Mouse (Mus musculus): ENCODE data around the gene Tceanc. TPM values are rescaled to one million over a fixed set of nuclear protein-coding genes. Genes with fewer than 3 reads are reported as not detected.

Gene Tceanc
- polyA plus RNA-seq (2015; fragmentation: Nextera tagmentation; extraction: Ambion mirVana), result 5.1 and 5.9 TPM in 2 replicates

- Histone ChIP-seq H3K4me1 (no peaks in the 10 kb centered on the region), H3K9ac (no peak within 1 kb of the TSS), H3K4me2 (no peak within 1 kb of the TSS), H3K4me3 (no peak within 1 kb of the TSS), H3K36me3 (replicated peaks) (no peaks in the 10 kb centered on the region), H3K9me3 (no peaks in the 10 kb centered on the region), H3K27me3 (replicated peaks) (no peaks in the 10 kb centered on the region; the same call in 1 of the 2 replicates), H3K27ac (no peak within 1 kb of the TSS)
- WGBS, result 75% methylated on average over 16 of the region's 16 CpGs
- no peak for ATAC-seq (replicated peaks)
These were observed at the start of gene Tceanc for GRCm38 (mm10) chrX:166518345-166518744. Gene Tceanc (minus strand): TSS chrX:166518567.

- H3K9me3 ChIP-seq, result no peaks in the 10 kb centered on the region
- no peak overlapping the region for H3K4me2 ChIP-seq
- no peak overlapping the region for H3K9ac ChIP-seq
- H3K4me1 ChIP-seq, result no peaks in the 10 kb centered on the region
- H3K27ac ChIP-seq, result no peak overlapping the region
- H3K4me3 ChIP-seq, result no peak overlapping the region
- 86% methylated on average over 6 of the region's 6 CpGs for WGBS
- no peak for ATAC-seq (replicated peaks)
- no peaks in the 10 kb centered on the region for H3K36me3 ChIP-seq (replicated peaks)
- no peaks in the 10 kb centered on the region for H3K27me3 ChIP-seq (replicated peaks)
These were observed 47.6 kb upstream of the Tceanc start for GRCm38 (mm10) chrX:166565983-166566382.

- H3K27me3 ChIP-seq (replicated peaks), result no peaks in the 10 kb centered on the region
- 81% methylated on average over 5 of the region's 5 CpGs for WGBS
- no peaks in the 10 kb centered on the region for H3K36me3 ChIP-seq (replicated peaks)
- H3K4me1 ChIP-seq, result no peaks in the 10 kb centered on the region
- H3K4me3 ChIP-seq, result no peak overlapping the region
- no peak overlapping the region for H3K27ac ChIP-seq
- H3K9ac ChIP-seq, result no peak overlapping the region
- ATAC-seq (replicated peaks), result no peak
- no peak overlapping the region for H3K4me2 ChIP-seq
- no peaks in the 10 kb centered on the region for H3K9me3 ChIP-seq
These were observed 47.0 kb upstream of the Tceanc start for GRCm38 (mm10) chrX:166565401-166565800.

DNA sequence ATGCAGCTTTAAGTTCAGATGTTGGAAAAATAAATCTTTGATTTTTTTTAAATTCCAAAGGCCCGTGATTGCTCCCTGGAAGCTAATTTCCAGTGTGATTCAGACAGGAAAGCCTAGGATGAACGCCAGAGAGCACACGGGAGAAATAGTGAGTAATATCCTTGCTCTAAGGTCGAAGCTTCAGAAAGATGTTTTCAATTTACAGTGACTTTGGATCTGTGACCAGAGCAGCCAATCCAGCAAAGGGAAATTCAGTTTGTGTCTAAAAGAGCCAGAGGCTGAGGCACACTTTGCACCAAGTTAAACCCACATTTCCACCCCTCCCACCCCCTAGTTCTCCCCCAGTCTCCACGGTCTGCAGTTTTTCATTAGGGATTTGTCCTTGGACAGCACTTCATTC, 46.5 kb upstream of the Tceanc start:
- no peaks in the 10 kb centered on the region for H3K9me3 ChIP-seq
- H3K4me2 ChIP-seq, result no peak overlapping the region
- no peaks in the 10 kb centered on the region for H3K4me1 ChIP-seq
- ATAC-seq (replicated peaks), result no peak
- no peak overlapping the region for H3K9ac ChIP-seq
- no peaks in the 10 kb centered on the region for H3K36me3 ChIP-seq (replicated peaks)
- no peak overlapping the region for H3K4me3 ChIP-seq
- H3K27me3 ChIP-seq (replicated peaks), result no peaks in the 10 kb centered on the region
- 70% methylated on average over 5 of the region's 5 CpGs for WGBS
- no peak overlapping the region for H3K27ac ChIP-seq

- Histone ChIP-seq H3K27ac (no peak overlapping the region), H3K4me2 (no peak overlapping the region), H3K9me3 (no peaks in the 10 kb centered on the region), H3K27me3 (replicated peaks) (no peaks in the 10 kb centered on the region), H3K9ac (no peak overlapping the region), H3K4me1 (no peaks in the 10 kb centered on the region), H3K36me3 (replicated peaks) (no peaks in the 10 kb centered on the region), H3K4me3 (no peak overlapping the region)
- ATAC-seq (replicated peaks), result no peak
- WGBS, result 72% methylated on average over 3 of the region's 3 CpGs
These were observed 41.0 kb upstream of the Tceanc start for GRCm38 (mm10) chrX:166559333-166559732.

GRCm38 (mm10) chrX:166552355-166552754, 34.0 kb upstream of the Tceanc start:
- H3K9me3 ChIP-seq, result no peaks in the 10 kb centered on the region
- H3K4me2 ChIP-seq, result no peak overlapping the region
- no peak overlapping the region for H3K27ac ChIP-seq
- no peaks in the 10 kb centered on the region; the same call in 1 of the 2 replicates for H3K27me3 ChIP-seq (replicated peaks)
- no peaks in the 10 kb centered on the region for H3K4me1 ChIP-seq
- no peaks in the 10 kb centered on the region for H3K36me3 ChIP-seq (replicated peaks)
- no peak overlapping the region for H3K9ac ChIP-seq
- whole genome bisulfite sequencing, result 85% methylated on average over 7 of the region's 7 CpGs
- ATAC-seq (replicated peaks), result no peak
- H3K4me3 ChIP-seq, result no peak overlapping the region

- Histone ChIP-seq H3K4me1 (no peaks in the 10 kb centered on the region), H3K4me3 (no peak overlapping the region), H3K9me3 (no peaks in the 10 kb centered on the region), H3K9ac (no peak overlapping the region), H3K36me3 (replicated peaks) (no peaks in the 10 kb centered on the region), H3K4me2 (no peak overlapping the region), H3K27me3 (replicated peaks) (no peaks in the 10 kb centered on the region; the same call in 1 of the 2 replicates), H3K27ac (no peak overlapping the region)
- ATAC-seq (replicated peaks), result no peak
- WGBS, result 77% methylated on average over 2 of the region's 2 CpGs
These were observed 28.1 kb upstream of the Tceanc start for GRCm38 (mm10) chrX:166546495-166546894.

- no peak overlapping the region for H3K4me3 ChIP-seq
- no peak overlapping the region for H3K9ac ChIP-seq
- WGBS, result 75% methylated on average over 4 of the region's 4 CpGs
- 0 out of 2 replicates have a peak, but pooled peaks cover 3% of the 10 kb centered on the region for H3K27me3 ChIP-seq (replicated peaks)
- no peaks in the 10 kb centered on the region for H3K36me3 ChIP-seq (replicated peaks)
- H3K9me3 ChIP-seq, result no peaks in the 10 kb centered on the region
- no peak overlapping the region for H3K27ac ChIP-seq
- H3K4me1 ChIP-seq, result no peaks in the 10 kb centered on the region
- H3K4me2 ChIP-seq, result no peak overlapping the region
- no peak for ATAC-seq (replicated peaks)
These were observed 16.8 kb upstream of the Tceanc start for GRCm38 (mm10) chrX:166535138-166535537.

DNA sequence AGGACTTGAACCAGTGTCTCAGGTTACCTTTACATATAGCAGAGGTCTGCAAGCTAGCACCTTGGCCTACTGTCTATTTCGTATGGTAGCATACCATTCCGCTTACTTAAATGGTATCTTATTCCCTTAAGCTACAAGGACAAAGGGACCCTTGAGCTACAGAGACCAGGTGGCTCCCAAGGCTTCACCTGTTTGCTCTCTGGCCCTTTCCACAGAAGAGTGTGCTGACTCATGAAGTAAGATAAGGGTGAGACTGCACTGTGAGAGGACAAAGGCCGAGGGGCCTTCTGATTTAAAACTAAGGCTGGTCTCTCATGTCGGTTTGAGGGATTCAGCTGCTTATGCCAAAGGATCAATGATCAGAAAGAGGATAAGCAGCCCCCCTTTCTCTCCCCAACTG, 15.1 kb upstream of the Tceanc start:
- 77% methylated on average over 4 of the region's 4 CpGs for WGBS
- Histone ChIP-seq H3K27ac (no peak overlapping the region), H3K4me1 (no peaks in the 10 kb centered on the region), H3K27me3 (replicated peaks) (0 out of 2 replicates have a peak, but pooled peaks cover 3% of the 10 kb centered on the region), H3K36me3 (replicated peaks) (no peaks in the 10 kb centered on the region), H3K9me3 (no peaks in the 10 kb centered on the region), H3K4me3 (no peak overlapping the region), H3K9ac (no peak overlapping the region), H3K4me2 (no peak overlapping the region)
- ATAC-seq (replicated peaks), result no peak

GRCm38 (mm10) chrX:166531671-166532070, 13.3 kb upstream of the Tceanc start:
- 32% methylated on average over 6 of the region's 6 CpGs for WGBS
- H3K27me3 ChIP-seq (replicated peaks), result no peaks in the 10 kb centered on the region; the same call in 1 of the 2 replicates
- no peak overlapping the region for H3K27ac ChIP-seq
- H3K9ac ChIP-seq, result no peak overlapping the region
- no peak for ATAC-seq (replicated peaks)
- no peaks in the 10 kb centered on the region for H3K36me3 ChIP-seq (replicated peaks)
- no peaks in the 10 kb centered on the region for H3K4me1 ChIP-seq
- no peak overlapping the region for H3K4me3 ChIP-seq
- no peaks in the 10 kb centered on the region for H3K9me3 ChIP-seq
- H3K4me2 ChIP-seq, result no peak overlapping the region

GRCm38 (mm10) chrX:166528126-166528525, 9.8 kb upstream of the Tceanc start:
- H3K9me3 ChIP-seq, result no peaks in the 10 kb centered on the region
- 91% methylated on average over 3 of the region's 3 CpGs for WGBS
- no peak for ATAC-seq (replicated peaks)

GRCm38 (mm10) chrX:166525637-166526315, 7.4 kb upstream of the Tceanc start:
- WGBS, result 91% methylated on average over 2 of the region's 2 CpGs
- Histone ChIP-seq H3K4me3 (no peak overlapping the region), H3K4me2 (no peak overlapping the region), H3K27ac (no peak overlapping the region), H3K9ac (no peak overlapping the region), H3K27me3 (replicated peaks) (no peaks in the 10 kb centered on the region; the same call in 1 of the 2 replicates), H3K36me3 (replicated peaks) (no peaks in the 10 kb centered on the region), H3K4me1 (no peaks in the 10 kb centered on the region), H3K9me3 (no peaks in the 10 kb centered on the region)
- no peak for ATAC-seq (replicated peaks)

More at GRCm38 (mm10) chrX:166528126-166528525, 9.8 kb upstream of the Tceanc start:
- no peak overlapping the region for H3K27ac ChIP-seq
- no peak overlapping the region for H3K4me3 ChIP-seq
- H3K36me3 ChIP-seq (replicated peaks), result no peaks in the 10 kb centered on the region
- H3K27me3 ChIP-seq (replicated peaks), result no peaks in the 10 kb centered on the region; the same call in 1 of the 2 replicates
- H3K9ac ChIP-seq, result no peak overlapping the region
- H3K4me2 ChIP-seq, result no peak overlapping the region
- no peaks in the 10 kb centered on the region for H3K4me1 ChIP-seq

DNA sequence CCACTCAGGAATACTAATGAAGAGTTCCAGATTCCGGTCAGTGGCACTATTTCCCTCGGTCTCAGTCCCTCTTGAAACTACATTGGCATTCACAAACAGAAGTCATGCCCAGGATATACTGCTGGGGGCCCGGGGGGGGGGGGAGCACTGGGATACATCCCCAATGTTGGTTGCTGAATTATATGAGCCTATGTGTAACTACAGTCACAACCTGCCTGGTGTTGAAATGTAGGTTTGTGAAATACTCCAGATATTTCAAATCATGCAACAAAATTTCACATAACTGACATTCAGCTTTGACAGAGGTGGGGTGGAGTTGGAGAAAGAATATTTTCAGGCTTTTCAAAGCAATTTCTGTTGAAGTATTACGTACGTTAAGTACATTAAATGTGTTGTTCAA, 2.4 kb upstream of the Tceanc start:
- no peak for ATAC-seq (replicated peaks)
- 81% methylated on average over 5 of the region's 5 CpGs for WGBS

More for the DNA sequence above, 2.4 kb upstream of the Tceanc start:
- no peaks in the 10 kb centered on the region for H3K9me3 ChIP-seq
- H3K4me3 ChIP-seq, result no peak overlapping the region
- H3K9ac ChIP-seq, result no peak overlapping the region
- H3K27ac ChIP-seq, result no peak overlapping the region
- H3K4me1 ChIP-seq, result no peaks in the 10 kb centered on the region
- no peaks in the 10 kb centered on the region; the same call in 1 of the 2 replicates for H3K27me3 ChIP-seq (replicated peaks)
- H3K4me2 ChIP-seq, result no peak overlapping the region
- H3K36me3 ChIP-seq (replicated peaks), result no peaks in the 10 kb centered on the region

Data from midbrain, embryonic 15.5 days (tissue).